Mouse (Mus musculus) left cerebral cortex, adult 2 months (tissue): ENCODE measurements at regions not wholly inside any gene's neighbourhood (a gene's known extent, or its start where the extent isn't known, plus 50 kb on each side); places are given as distances from the start of the nearest gene placed in this dataset.
"Not testable (repeated sequence)": the region's sequence is repeated elsewhere in the genome, so short reads cannot be mapped to it uniquely, and the experiment has no call there.

Experiments
- DNase-seq, 2 experiments: peaks; one replicate each; pipeline ENCODE4 v3.0.0; 2021 to 2022; ENCODE audit warnings: low spot score in 2 of 2, mixed read lengths in 1 of 2; ENCODE audit errors: extremely low spot score in 1 of 2
- H3K27ac ChIP-seq: fragments of 200-600 bp; 2 replicates; pipeline ENCODE4 v1.8.1; 2022
- H3K4me3 ChIP-seq: fragments of 200-600 bp; 2 replicates; pipeline ENCODE4 v1.8.1; 2022
- CTCF ChIP-seq: fragments of 200-600 bp; IDR thresholded peaks from 2 replicates; pipeline ENCODE4 v1.8.1; 2022; ENCODE audit warnings: antibody characterized with exemption, mild to moderate bottlenecking, moderate library complexity
- intact Hi-C: fragments of 180-260 bp; cut with DNase I; formaldehyde crosslinking; loops from one replicate; pipeline ENCODE4 v1.15.1; 2025

- intact Hi-C loops = not testable (repeated sequence)
- Histone ChIP-seq H3K27ac (peak overlapping the region; percentile 42; the same call in 1 of the 2 replicates), H3K4me3 (peak overlapping the region; percentile 37)
- peak; percentile 46 for DNase-seq
Measured at GRCm38 (mm10) chr7:60492028-60492995, 352.3 kb upstream of the Snrpn start.

GRCm38 (mm10) chr7:60487839-60488454 lies 347.9 kb upstream of the Snrpn start:
- intact Hi-C loops = loop anchor here (2.0 kb wide), 1 partner anchor 101 kb away; no protein-coding TSS in a partner anchor
- not testable (repeated sequence) for H3K4me3 ChIP-seq, H3K27ac ChIP-seq, DNase-seq
- TF ChIP-seq CTCF = peak; percentile 39

GRCm38 (mm10) chr7:60450074-60450603 lies 310.1 kb upstream of the Snrpn start:
- H3K4me3 ChIP-seq, intact Hi-C loops, H3K27ac ChIP-seq: not testable (repeated sequence)
- peak in 1 of 2 experiments; percentile 11 for DNase-seq

- H3K4me3 ChIP-seq, intact Hi-C loops, H3K27ac ChIP-seq, DNase-seq: not testable (repeated sequence)
Measured at GRCm38 (mm10) chr7:60449239-60450073, 309.4 kb upstream of the Snrpn start.

- TF ChIP-seq CTCF = no peak
- intact Hi-C loops = no loop called here
- Histone ChIP-seq H3K27ac (no peak overlapping the region), H3K4me3 (no peak overlapping the region)
- DNase-seq = no peak
Measured at GRCm38 (mm10) chr7:60438781-60439180, 298.8 kb upstream of the Snrpn start.

- H3K27ac ChIP-seq, intact Hi-C loops: not testable (repeated sequence)
- peak overlapping the region; percentile 42 for H3K4me3 ChIP-seq
- peak; percentile 41 to 48 for DNase-seq
Measured at GRCm38 (mm10) chr7:60391011-60391863, 251.2 kb upstream of the Snrpn start.

- DNase-seq, H3K27ac ChIP-seq, H3K4me3 ChIP-seq: not testable (repeated sequence)
- peak; percentile 43 for TF ChIP-seq CTCF
- intact Hi-C loops = loop anchor here (2.0 kb wide), 1 partner anchor 100 kb away; no protein-coding TSS in a partner anchor
Measured at GRCm38 (mm10) chr7:60386957-60387356, 246.9 kb upstream of the Snrpn start.

GRCm38 (mm10) chr7:60374001-60374400 lies 234.0 kb upstream of the Snrpn start:
- H3K4me3 ChIP-seq, DNase-seq, intact Hi-C loops, H3K27ac ChIP-seq: not testable (repeated sequence)
- TF ChIP-seq CTCF = peak; percentile 1

GRCm38 (mm10) chr7:60352206-60352605 lies 212.2 kb upstream of the Snrpn start:
- H3K27ac ChIP-seq, H3K4me3 ChIP-seq, intact Hi-C loops, DNase-seq: not testable (repeated sequence)
